Mouse (Mus musculus) spleen, adult 2 months (tissue): ENCODE results near the gene Gm10577.

Experiments used
- CTCF ChIP-seq: fragments of 200-500 bp; IDR thresholded peaks from 2 replicates; pipeline ENCODE4 v1.5.1; 2011; ENCODE audit warnings: mild to moderate bottlenecking, inconsistent platforms; ENCODE audit not compliant: insufficient read depth, insufficient read length, insufficient replicate concordance; ENCODE audit errors: extremely low read depth
- POLR2A ChIP-seq: fragments of 200-500 bp; IDR thresholded peaks from 2 replicates; pipeline ENCODE4 v1.6.1; 2011; ENCODE audit warnings: low read depth, low read length, inconsistent platforms

- TF ChIP-seq CTCF (no peak), POLR2A (no peak)
These were observed 23.7 kb upstream of the Gm10577 start for GRCm38 (mm10) chr4:101044149-101044548.
